Mouse (Mus musculus) intestine, embryonic 16.5 days (tissue): Measurements from ENCODE around the gene Pacrg. TPM values are rescaled to one million over a fixed set of nuclear protein-coding genes. Genes with fewer than 3 reads are reported as not detected.

ENCODE experiments used
- ATAC-seq: fragments of 200-750 bp; cut with Nextera tagmentation; 2 replicates; pipeline ENCODE4 v1.8.0; 2017; ENCODE audit warnings: moderate TSS enrichment, moderate library complexity
- H3K27ac ChIP-seq: fragments of 300-500 bp; sonication (generic); 2 replicates; pipeline ENCODE4 v1.5.1; 2014; ENCODE audit warnings: mild to moderate bottlenecking, low read length
- H3K27me3 ChIP-seq: fragments of 300-500 bp; sonication (generic); replicated peaks from 2 replicates; pipeline ENCODE4 v1.6.1; 2014; ENCODE audit warnings: low read length, control low read depth, mixed read lengths; ENCODE audit not compliant: control insufficient read depth, insufficient read depth
- H3K36me3 ChIP-seq: fragments of 300-500 bp; sonication (generic); 2 replicates; pipeline ENCODE4 v1.6.1; 2014; ENCODE audit warnings: low read length, control low read depth; ENCODE audit not compliant: control insufficient read depth, insufficient read depth
- H3K4me1 ChIP-seq: fragments of 300-500 bp; sonication (generic); 2 replicates; pipeline ENCODE4 v1.6.1; 2014; ENCODE audit warnings: low read length, control low read depth, mixed read lengths; ENCODE audit not compliant: control insufficient read depth, insufficient read depth
- H3K4me2 ChIP-seq: fragments of 300-500 bp; sonication (generic); 2 replicates; pipeline ENCODE4 v1.6.1; 2014; ENCODE audit warnings: low read depth, low read length, control low read depth
- H3K4me3 ChIP-seq: fragments of 300-500 bp; sonication (generic); 2 replicates; pipeline ENCODE4 v1.5.1; 2014; ENCODE audit warnings: mild to moderate bottlenecking, low read length
- H3K9ac ChIP-seq: fragments of 300-500 bp; sonication (generic); 2 replicates; pipeline ENCODE4 v1.6.1; 2014; ENCODE audit warnings: low read depth, low read length
- H3K9me3 ChIP-seq: fragments of 300-500 bp; sonication (generic); 2 replicates; pipeline ENCODE4 v1.6.1; 2016; ENCODE audit warnings: low read length, control low read depth; ENCODE audit not compliant: control insufficient read depth
- WGBS: fragments of 180-500 bp; shearing (Covaris S2); extraction: QIAGEN DNeasy Blood & Tissue Kit; methylation state at CpG from one replicate; pipeline ENCODE4 v1.1.7; 2014; 5-methylcytosine and 5-hydroxymethylcytosine counted together
- polyA plus RNA-seq: library from polyadenylated mRNA; unstranded; fragments of >200 nt; fragmentation: Nextera tagmentation; extraction: Ambion mirVana; gene quantifications from 2 replicates; pipeline ENCODE4 v1.2.1, GENCODE M21; 2015

Pacrg gene
- polyA plus RNA-seq, 1 experiment from 2014 or later = 0.66 TPM

- H3K9me3 ChIP-seq = no peaks in the 10 kb centered on the region
- WGBS = 80% methylated on average over 3 of the region's 3 CpGs
- H3K36me3 ChIP-seq = no peaks in the 10 kb centered on the region
- H3K9ac ChIP-seq = no peak overlapping the region
- no peak overlapping the region for H3K4me3 ChIP-seq
- no peaks in the 10 kb centered on the region for H3K27me3 ChIP-seq
- no peaks in the 10 kb centered on the region for H3K4me1 ChIP-seq
- H3K27ac ChIP-seq = no peak overlapping the region
- no peak for ATAC-seq
- H3K4me2 ChIP-seq = no peak overlapping the region
Measured at GRCm38 (mm10) chr17:10619881-10620280, 220.2 kb downstream of the Pacrg start.

GRCm38 (mm10) chr17:10617656-10618055 is 222.5 kb downstream of the Pacrg start:
- 64% methylated on average over 4 of the region's 4 CpGs for WGBS
- Histone ChIP-seq H3K4me1 (no peaks in the 10 kb centered on the region), H3K36me3 (no peaks in the 10 kb centered on the region), H3K27me3 (no peaks in the 10 kb centered on the region), H3K4me3 (no peak overlapping the region), H3K9me3 (no peaks in the 10 kb centered on the region), H3K4me2 (no peak overlapping the region), H3K9ac (no peak overlapping the region), H3K27ac (no peak overlapping the region)
- ATAC-seq = no peak

GRCm38 (mm10) chr17:10615611-10616010 is 224.5 kb downstream of the Pacrg start:
- ATAC-seq = no peak
- H3K4me2 ChIP-seq = no peak overlapping the region
- no peaks in the 10 kb centered on the region for H3K36me3 ChIP-seq
- no peaks in the 10 kb centered on the region for H3K27me3 ChIP-seq
- H3K27ac ChIP-seq = no peak overlapping the region
- H3K9me3 ChIP-seq = no peaks in the 10 kb centered on the region
- no peaks in the 10 kb centered on the region for H3K4me1 ChIP-seq
- H3K4me3 ChIP-seq = no peak overlapping the region
- no peak overlapping the region for H3K9ac ChIP-seq
- WGBS = 91% methylated on average over 7 of the region's 7 CpGs

- H3K9me3 ChIP-seq = no peaks in the 10 kb centered on the region
- H3K9ac ChIP-seq = no peak overlapping the region
- H3K4me1 ChIP-seq = no peaks in the 10 kb centered on the region
- H3K36me3 ChIP-seq = no peaks in the 10 kb centered on the region
- ATAC-seq = no peak
- H3K4me3 ChIP-seq = no peak overlapping the region
- 84% methylated on average over 6 of the region's 6 CpGs for WGBS
- no peak overlapping the region for H3K4me2 ChIP-seq
- H3K27ac ChIP-seq = no peak overlapping the region
- no peaks in the 10 kb centered on the region for H3K27me3 ChIP-seq
Measured at GRCm38 (mm10) chr17:10614696-10615095, 225.4 kb downstream of the Pacrg start.

- Histone ChIP-seq H3K9me3 (no peaks in the 10 kb centered on the region), H3K4me1 (no peaks in the 10 kb centered on the region), H3K27ac (no peak overlapping the region), H3K4me3 (no peak overlapping the region), H3K27me3 (no peaks in the 10 kb centered on the region; the same call in 1 of the 2 replicates), H3K9ac (no peak overlapping the region), H3K4me2 (no peak overlapping the region), H3K36me3 (no peaks in the 10 kb centered on the region)
- 52% methylated on average over 3 of the region's 3 CpGs for WGBS
- ATAC-seq = no peak
Measured at GRCm38 (mm10) chr17:10611626-10612025, 228.5 kb downstream of the Pacrg start.

- Histone ChIP-seq H3K9me3 (no peaks in the 10 kb centered on the region), H3K36me3 (no peaks in the 10 kb centered on the region), H3K9ac (no peak overlapping the region), H3K4me3 (no peak overlapping the region), H3K27me3 (no peaks in the 10 kb centered on the region; the same call in 1 of the 2 replicates), H3K4me1 (no peaks in the 10 kb centered on the region), H3K27ac (no peak overlapping the region), H3K4me2 (no peak overlapping the region)
- no peak for ATAC-seq
- 77% methylated on average over 4 of the region's 4 CpGs for WGBS
Measured at GRCm38 (mm10) chr17:10608146-10608545, 232.0 kb downstream of the Pacrg start.

- 46% methylated on average over 3 of the region's 3 CpGs for WGBS
- no peak for ATAC-seq
Measured at GRCm38 (mm10) chr17:10606090-10606489, 234.0 kb downstream of the Pacrg start.

GRCm38 (mm10) chr17:10597741-10598140 is 242.4 kb downstream of the Pacrg start:
- H3K4me3 ChIP-seq = no peak overlapping the region
- no peaks in the 10 kb centered on the region for H3K36me3 ChIP-seq
- no peaks in the 10 kb centered on the region for H3K4me1 ChIP-seq
- 92% methylated on average over 4 of the region's 4 CpGs for WGBS
- no peak overlapping the region for H3K4me2 ChIP-seq
- no peak overlapping the region for H3K27ac ChIP-seq
- no peak overlapping the region for H3K9ac ChIP-seq
- no peaks in the 10 kb centered on the region for H3K27me3 ChIP-seq
- H3K9me3 ChIP-seq = no peaks in the 10 kb centered on the region
- ATAC-seq = no peak

More at GRCm38 (mm10) chr17:10606090-10606489, 234.0 kb downstream of the Pacrg start:
- Histone ChIP-seq H3K27me3 (no peaks in the 10 kb centered on the region; the same call in 1 of the 2 replicates), H3K9me3 (no peaks in the 10 kb centered on the region), H3K4me3 (no peak overlapping the region), H3K36me3 (no peaks in the 10 kb centered on the region), H3K27ac (no peak overlapping the region), H3K4me2 (no peak overlapping the region), H3K9ac (no peak overlapping the region), H3K4me1 (no peaks in the 10 kb centered on the region)

- H3K4me3 ChIP-seq = no peak overlapping the region
- 53% methylated on average over 7 of the region's 7 CpGs for WGBS
- no peaks in the 10 kb centered on the region for H3K36me3 ChIP-seq
- H3K4me1 ChIP-seq = no peaks in the 10 kb centered on the region
- H3K27ac ChIP-seq = no peak overlapping the region
- H3K9ac ChIP-seq = no peak overlapping the region
- no peaks in the 10 kb centered on the region for H3K9me3 ChIP-seq
- no peaks in the 10 kb centered on the region for H3K27me3 ChIP-seq
- H3K4me2 ChIP-seq = no peak overlapping the region
- ATAC-seq = no peak
Measured at GRCm38 (mm10) chr17:10589604-10590003, 250.5 kb downstream of the Pacrg start.

GRCm38 (mm10) chr17:10588922-10589400 is 251.2 kb downstream of the Pacrg start:
- Histone ChIP-seq H3K4me3 (no peak overlapping the region), H3K27ac (no peak overlapping the region), H3K4me1 (no peaks in the 10 kb centered on the region), H3K9me3 (no peaks in the 10 kb centered on the region), H3K9ac (no peak overlapping the region), H3K4me2 (no peak overlapping the region), H3K27me3 (no peaks in the 10 kb centered on the region), H3K36me3 (no peaks in the 10 kb centered on the region)
- no peak for ATAC-seq
- WGBS = 85% methylated on average over 7 of the region's 7 CpGs
